Mouse (Mus musculus): ENCODE results near the gene Olfr1062. TPM values are rescaled to one million over a fixed set of nuclear protein-coding genes. Genes with fewer than 3 reads are reported as not detected.
"Not testable (repeated sequence)": the region's sequence is repeated elsewhere in the genome, so short reads cannot be mapped to it uniquely, and the experiment has no call there.

Olfr1062 gene
- not detected in 2 replicates for total RNA-seq (2021)
- long read RNA-seq, experiment 1: 0 reads
- long read RNA-seq, experiment 2: 0 reads

GRCm38 (mm10) chr2:86426649-86427048 lies at the start of gene Olfr1062:
TSS of gene Olfr1062 (minus strand) at chr2:86426749.
- not testable (repeated sequence) for DNase-seq

DNA sequence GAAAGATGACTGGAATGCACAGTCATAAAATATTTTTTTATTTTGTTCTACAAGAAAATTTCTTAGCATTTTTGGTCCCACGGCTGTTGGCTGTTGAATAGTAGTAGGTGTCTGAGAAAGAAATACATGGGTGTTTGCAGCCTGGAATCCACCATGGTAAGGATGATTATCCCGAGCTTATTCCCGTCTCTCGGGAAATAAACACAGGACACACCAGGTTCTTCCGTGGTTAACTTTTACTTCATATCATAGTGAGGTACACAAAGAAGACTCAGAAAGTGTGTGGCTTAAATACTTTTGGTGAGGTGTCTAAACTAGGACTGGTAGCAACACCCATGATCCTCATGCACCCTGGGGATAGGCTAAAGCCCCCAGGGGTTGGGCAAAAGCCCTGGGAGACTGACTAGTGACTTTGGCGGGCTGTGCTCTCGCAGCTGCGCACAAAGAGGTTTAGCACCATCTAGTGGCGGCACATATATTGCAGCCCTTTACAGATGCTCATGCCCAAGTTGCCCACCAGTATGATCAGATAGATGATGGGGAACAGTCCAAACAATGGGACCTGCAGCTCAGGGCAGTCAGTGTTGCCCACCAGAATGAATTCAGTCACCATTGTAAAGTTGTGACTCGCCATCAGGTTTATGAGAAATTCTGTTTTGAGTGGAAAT lies 38.0 kb upstream of the Olfr1062 start:
- peak; percentile 48 for DNase-seq

GRCm38 (mm10) chr2:86460434-86460833 lies 33.9 kb upstream of the Olfr1062 start:
- no peak for DNase-seq

DNA sequence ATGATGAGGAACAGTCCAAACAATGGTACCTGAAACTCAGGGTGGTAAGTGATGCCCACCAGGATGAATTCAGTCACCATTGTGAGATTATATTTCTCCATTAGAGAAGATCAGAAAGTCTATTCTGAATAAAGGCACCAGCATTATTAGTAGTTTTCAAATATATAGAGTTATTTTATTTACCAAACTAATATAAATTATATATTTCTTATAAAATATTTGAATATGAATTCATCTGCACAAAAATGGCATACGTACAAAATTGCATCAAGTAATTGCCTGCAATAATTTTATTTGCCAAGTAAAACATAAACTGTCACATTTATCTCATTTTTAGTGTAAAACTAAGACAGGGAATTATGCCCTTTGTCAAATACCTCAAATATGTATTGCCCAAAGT lies 29.6 kb upstream of the Olfr1062 start, which contains the start of gene Olfr1066:
TSS of gene Olfr1066 (minus strand) at position 101 of the 400 bp plus-strand sequence.
- DNase-seq: no peak

DNA sequence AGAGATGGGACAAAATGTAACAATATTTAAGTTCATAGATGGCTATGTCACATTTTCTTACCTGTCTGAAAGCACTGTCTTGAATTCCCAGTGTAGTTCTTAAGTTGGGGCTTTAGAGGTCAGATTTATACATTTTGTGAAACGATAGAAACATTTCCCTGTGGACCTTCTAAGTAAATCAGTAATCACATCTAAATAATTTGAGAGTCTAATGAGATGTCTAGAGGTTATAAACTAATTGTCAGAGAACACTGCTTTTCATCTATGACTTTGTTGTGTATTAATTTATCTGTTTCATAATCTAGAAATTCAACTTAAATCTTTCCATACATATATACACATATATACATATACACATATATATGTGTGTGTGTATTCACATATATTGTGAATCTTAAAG lies 23.9 kb upstream of the Olfr1062 start, which contains the start of gene Olfr1065:
TSS of gene Olfr1065 (minus strand) at position 101 of the 400 bp plus-strand sequence.
- DNase-seq: not testable (repeated sequence)

DNA sequence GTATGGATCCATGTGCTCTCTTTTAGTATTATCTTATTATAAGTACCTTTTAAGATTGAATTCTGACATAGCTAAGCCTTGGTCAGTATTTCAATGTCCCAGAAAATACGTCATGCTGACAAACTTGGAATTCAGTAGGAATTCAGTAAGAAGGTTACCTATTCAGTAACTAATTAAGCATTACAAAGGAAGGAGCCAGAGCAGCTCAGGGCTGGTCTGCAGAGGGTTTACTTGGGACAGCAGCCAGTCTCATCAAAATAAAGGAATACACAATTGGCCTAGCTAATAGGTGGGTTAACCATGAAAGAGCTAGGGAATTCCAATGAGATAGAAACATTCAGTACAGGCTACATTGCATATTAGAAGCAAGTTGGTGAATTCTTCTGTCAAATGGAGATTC lies 15.6 kb upstream of the Olfr1062 start:
- not testable (repeated sequence) for DNase-seq

DNA sequence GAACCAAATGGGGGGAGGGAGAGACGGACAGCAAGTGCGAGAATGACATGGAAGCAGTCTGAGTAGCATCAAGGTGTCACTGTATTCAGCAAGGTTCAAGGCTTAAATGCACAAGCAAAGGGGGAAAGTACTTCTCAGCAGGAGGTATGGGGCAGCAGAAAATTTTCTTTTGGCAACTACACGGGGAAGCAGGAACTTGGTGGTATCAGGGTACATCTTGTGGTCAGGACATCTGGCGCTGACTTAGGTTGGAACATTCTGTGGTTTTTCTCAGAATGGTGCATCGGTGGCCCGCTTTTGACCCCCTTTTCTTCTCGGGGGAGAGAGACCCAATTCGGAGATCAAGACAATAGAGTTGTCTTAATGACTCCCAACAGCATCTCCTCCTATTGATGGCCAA lies 2.0 kb upstream of the Olfr1062 start:
- not testable (repeated sequence) for DNase-seq

- no peak for DNase-seq
These were observed 12.6 kb downstream of the Olfr1062 start, which contains the start of gene Olfr1061 for GRCm38 (mm10) chr2:86413950-86414349. TSS of gene Olfr1061 (minus strand) at chr2:86414050.

DNA sequence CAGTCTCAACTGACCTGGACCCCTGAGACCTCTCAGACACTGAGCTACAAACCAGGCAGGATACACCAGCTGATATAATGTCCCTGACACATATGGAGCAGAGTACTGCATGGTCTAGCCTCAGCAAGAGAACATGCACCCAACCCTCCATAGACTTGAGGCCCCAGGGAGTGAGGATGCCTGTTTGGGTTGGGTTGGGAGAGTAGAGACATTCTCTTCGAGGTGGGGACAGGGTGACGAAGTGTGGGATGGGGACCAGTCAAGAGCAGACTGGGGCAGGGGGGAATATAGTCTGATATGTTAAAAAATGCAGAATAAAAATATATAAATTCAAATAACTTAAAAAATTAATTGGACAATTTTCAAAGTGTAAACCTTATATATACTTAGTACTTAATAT lies 31.4 kb downstream of the Olfr1062 start:
- no peak for DNase-seq

- not testable (repeated sequence) for DNase-seq
These were observed 38.1 kb downstream of the Olfr1062 start, which contains the start of gene Olfr1058 for GRCm38 (mm10) chr2:86388461-86388860. TSS of gene Olfr1058 (minus strand) at chr2:86388561.

DNA sequence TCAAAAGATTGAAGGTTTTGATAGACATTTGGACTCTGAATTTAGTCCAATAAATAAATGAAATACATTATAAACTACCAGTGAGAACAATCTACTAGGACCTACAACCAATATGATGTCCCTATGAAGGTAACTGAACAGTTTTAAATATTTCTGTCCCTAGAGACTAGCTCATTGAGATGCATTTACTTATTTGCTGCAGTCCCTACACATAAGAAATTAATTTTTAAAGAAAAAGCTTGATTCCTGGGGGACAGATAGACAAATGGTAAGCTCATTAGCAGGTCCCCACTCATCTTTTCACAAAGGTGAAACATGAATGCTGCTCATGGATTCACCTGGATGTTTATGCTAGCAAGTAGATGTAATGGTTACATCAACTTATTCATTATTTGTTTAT lies 48.3 kb downstream of the Olfr1062 start, which contains the start of gene Olfr1057:
TSS of gene Olfr1057 (minus strand) at position 101 of the 400 bp plus-strand sequence.
- no peak for DNase-seq

Other genes with a start within 250 kb of the Olfr1062 start
- not detected in 2 replicates for gene Olfr1044, start 248.9 kb downstream of the Olfr1062 start, total RNA-seq (2021)
- not detected in 2 replicates for gene Olfr52, start 241.1 kb downstream of the Olfr1062 start, total RNA-seq (2021)
- gene Olfr1045, start 223.7 kb downstream of the Olfr1062 start, total RNA-seq (2021): not detected in 2 replicates
- gene Olfr1046, start 207.4 kb downstream of the Olfr1062 start, total RNA-seq (2021): not detected in 2 replicates
- gene Olfr1047, start 195.3 kb downstream of the Olfr1062 start, total RNA-seq (2021): not detected in 2 replicates
- not detected in 2 replicates for gene Olfr1048, start 186.5 kb downstream of the Olfr1062 start, total RNA-seq (2021)
- gene Olfr1049, start 168.4 kb downstream of the Olfr1062 start, total RNA-seq (2021): not detected in 2 replicates
- gene Olfr1051, start 147.7 kb downstream of the Olfr1062 start, total RNA-seq (2021): not detected in 2 replicates
- not detected in 2 replicates for gene Olfr1052, start 134.3 kb downstream of the Olfr1062 start, total RNA-seq (2021)
- gene Olfr1053, start 111.5 kb downstream of the Olfr1062 start, total RNA-seq (2021): not detected in 2 replicates
- gene Olfr1054, start 91.3 kb downstream of the Olfr1062 start, total RNA-seq (2021): not detected in 2 replicates
- not detected in 2 replicates for gene Olfr1055, start 76.5 kb downstream of the Olfr1062 start, total RNA-seq (2021)
- not detected in 2 replicates for gene Olfr1056, start 64.3 kb downstream of the Olfr1062 start, total RNA-seq (2021)
- not detected in 2 replicates for gene Olfr1057, start 48.4 kb downstream of the Olfr1062 start, total RNA-seq (2021)
- gene Olfr1058, start 38.2 kb downstream of the Olfr1062 start, total RNA-seq (2021): not detected in 2 replicates
- not detected in 2 replicates for gene Olfr1061, start 12.7 kb downstream of the Olfr1062 start, total RNA-seq (2021)
- not detected in 2 replicates for gene Olfr1065, start 23.8 kb upstream of the Olfr1062 start, total RNA-seq (2021)
- not detected in 2 replicates for gene Olfr1066, start 29.5 kb upstream of the Olfr1062 start, total RNA-seq (2021)
- not detected in 2 replicates for gene Olfr228, start 60.6 kb upstream of the Olfr1062 start, total RNA-seq (2021)
- not detected in 2 replicates for gene Olfr1076, start 81.7 kb upstream of the Olfr1062 start, total RNA-seq (2021)
- gene Olfr1079, start 115.7 kb upstream of the Olfr1062 start, total RNA-seq (2021): not detected in 2 replicates
- not detected in 2 replicates for gene Olfr1080, start 131.5 kb upstream of the Olfr1062 start, total RNA-seq (2021)
- not detected in 2 replicates for gene Olfr1082, start 172.2 kb upstream of the Olfr1062 start, total RNA-seq (2021)
- gene Olfr1084, start 213.0 kb upstream of the Olfr1062 start, total RNA-seq (2021): not detected in 2 replicates
- not detected in 2 replicates for gene Olfr1085, start 235.3 kb upstream of the Olfr1062 start, total RNA-seq (2021)